Mouse (Mus musculus) A20 (cell line): ENCODE measurements around the gene Arhgef10l.

Experiments
- DNase-seq: peaks from one replicate; pipeline ENCODE4 v3.0.0-alpha.2; 2011; ENCODE audit warnings: low read depth, low spot score

Arhgef10l gene

GRCm38 (mm10) chr4:140525674-140526177 lies 140.1 kb downstream of the Arhgef10l start:
- DNase-seq = no peak

GRCm38 (mm10) chr4:140524927-140525326 lies 140.9 kb downstream of the Arhgef10l start:
- DNase-seq = no peak

DNA sequence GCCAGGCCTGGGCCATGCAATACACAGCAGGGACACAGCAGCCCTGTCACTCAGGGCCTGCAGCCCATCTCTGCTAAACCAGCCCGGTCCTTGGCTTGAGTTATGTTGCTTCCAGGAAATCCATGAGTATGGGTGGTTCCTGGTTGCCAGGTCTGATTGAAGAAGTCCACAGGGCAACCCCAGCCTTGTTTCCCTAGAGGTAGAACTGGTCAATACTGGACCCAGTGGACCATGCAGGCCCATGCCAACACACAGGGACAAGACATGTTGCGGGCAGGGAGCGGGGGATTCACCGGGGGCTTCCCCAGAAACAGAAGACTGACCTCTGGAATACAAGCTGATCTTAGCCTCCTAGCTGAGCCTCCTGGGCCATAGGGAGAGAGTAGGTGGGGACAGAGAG lies 142.9 kb downstream of the Arhgef10l start:
- DNase-seq = no peak

GRCm38 (mm10) chr4:140520719-140521118 lies 145.1 kb downstream of the Arhgef10l start:
- DNase-seq = no peak

GRCm38 (mm10) chr4:140513797-140514196 lies 152.0 kb downstream of the Arhgef10l start:
- DNase-seq = no peak

GRCm38 (mm10) chr4:140509856-140510255 lies 156.0 kb downstream of the Arhgef10l start:
- DNase-seq = no peak

- DNase-seq = no peak
Measured at GRCm38 (mm10) chr4:140507172-140507714, 158.6 kb downstream of the Arhgef10l start.

GRCm38 (mm10) chr4:140505608-140506002 lies 160.2 kb downstream of the Arhgef10l start:
- DNase-seq = no peak

GRCm38 (mm10) chr4:140504921-140505607 lies 160.7 kb downstream of the Arhgef10l start:
- DNase-seq = no peak

GRCm38 (mm10) chr4:140504067-140504913 lies 161.5 kb downstream of the Arhgef10l start:
- no peak for DNase-seq

GRCm38 (mm10) chr4:140500766-140501165 lies 165.0 kb downstream of the Arhgef10l start:
- no peak for DNase-seq

- DNase-seq = no peak
Measured at GRCm38 (mm10) chr4:140499571-140499970, 166.2 kb downstream of the Arhgef10l start.

DNA sequence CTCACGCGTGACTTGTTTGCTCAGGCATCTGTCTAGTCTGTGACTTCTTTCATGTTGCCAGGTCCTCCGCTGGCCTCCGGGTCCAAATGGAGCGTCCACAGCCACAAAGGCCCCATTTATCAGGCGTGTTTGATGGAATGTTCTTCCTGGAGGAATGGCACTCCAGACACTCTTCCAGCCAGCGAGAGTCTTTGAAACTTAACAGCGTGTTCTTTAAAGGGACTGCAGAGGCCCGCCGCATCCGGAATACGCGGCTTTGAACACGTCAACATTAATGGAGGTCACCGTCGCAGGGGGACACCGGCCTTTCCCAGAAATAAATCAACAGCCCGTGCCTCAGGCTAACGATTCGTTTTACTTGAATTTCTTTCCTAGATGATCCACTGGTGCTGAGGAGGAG lies 168.6 kb downstream of the Arhgef10l start:
- DNase-seq = no peak

GRCm38 (mm10) chr4:140491555-140491954 lies 174.3 kb downstream of the Arhgef10l start:
- no peak for DNase-seq

GRCm38 (mm10) chr4:140485442-140485841 lies 180.4 kb downstream of the Arhgef10l start:
- DNase-seq = no peak

GRCm38 (mm10) chr4:140483134-140483533 lies 182.7 kb downstream of the Arhgef10l start:
- DNase-seq = no peak

GRCm38 (mm10) chr4:140480369-140481067 lies 185.3 kb downstream of the Arhgef10l start:
- DNase-seq = no peak

DNA sequence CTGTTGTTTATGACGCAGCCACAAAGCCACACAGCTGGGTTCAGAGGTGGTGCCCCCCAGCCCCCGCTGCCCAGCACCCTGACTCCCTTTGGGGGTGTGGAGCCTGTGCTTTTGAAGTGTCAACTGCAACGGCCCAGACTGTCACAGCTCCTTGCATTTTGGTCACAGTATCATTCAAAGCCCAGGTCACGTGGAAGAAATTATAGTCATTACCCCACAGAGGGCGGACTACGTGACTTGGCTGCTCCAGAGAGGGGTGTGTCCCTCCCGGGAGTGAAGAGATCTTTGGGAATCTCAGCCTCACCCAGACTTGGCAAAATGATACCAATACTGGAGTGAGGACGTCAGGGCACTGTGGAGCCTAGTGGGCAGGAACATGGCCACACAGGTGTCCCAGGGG lies 190.6 kb downstream of the Arhgef10l start:
- DNase-seq = no peak

DNA sequence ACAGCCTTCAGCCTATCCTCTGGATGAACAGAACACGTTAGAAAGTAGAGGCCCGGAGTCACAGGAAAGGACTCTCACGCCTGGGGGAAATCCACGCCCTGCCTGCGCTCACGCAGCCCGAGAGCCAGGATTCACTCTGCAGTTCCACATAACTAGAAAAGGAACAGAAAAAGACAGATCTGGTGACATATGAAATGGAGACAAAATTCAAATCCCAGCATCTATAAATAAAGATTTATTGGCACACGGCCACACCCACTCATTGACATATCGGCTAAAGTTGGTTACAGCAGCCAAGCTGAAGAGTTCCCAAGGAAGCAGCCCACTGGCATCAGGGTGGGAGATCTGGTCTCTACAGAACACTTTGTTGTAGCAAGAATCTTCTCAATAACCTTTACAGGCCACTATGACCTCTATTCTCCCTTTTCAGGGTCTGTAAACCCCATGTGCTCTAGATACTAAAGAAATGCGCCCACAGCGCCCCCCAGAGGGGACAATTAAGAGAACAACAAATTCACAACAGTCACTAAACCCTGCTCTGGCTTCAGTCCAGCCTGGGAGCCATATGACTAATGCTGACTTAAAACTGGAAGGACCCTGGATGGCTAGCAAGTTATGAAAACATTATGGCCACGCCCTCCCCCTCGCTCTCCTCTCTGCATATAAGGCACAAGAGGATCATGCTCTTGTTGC lies 195.9 kb downstream of the Arhgef10l start:
- DNase-seq = no peak

- no peak for DNase-seq
Measured at GRCm38 (mm10) chr4:140467254-140467791, 198.5 kb downstream of the Arhgef10l start.
